Mouse (Mus musculus) cortical plate, adult 2 months (tissue): ENCODE measurements at regions not wholly inside any gene's neighbourhood (a gene's known extent, or its start where the extent isn't known, plus 50 kb on each side); places are given as distances from the start of the nearest gene placed in this dataset.

Experiments
- H3K27ac ChIP-seq: fragments of 200-500 bp; 2 replicates; pipeline ENCODE4 v1.5.1; 2012; ENCODE audit warnings: low read length, control low read depth, inconsistent platforms; ENCODE audit not compliant: insufficient read depth
- H3K4me1 ChIP-seq: fragments of 200-500 bp; 2 replicates; pipeline ENCODE4 v1.6.1; 2011; ENCODE audit warnings: low read length; ENCODE audit not compliant: control insufficient read depth, insufficient read depth
- H3K4me3 ChIP-seq: fragments of 200-500 bp; 2 replicates; pipeline ENCODE4 v1.5.1; 2011; ENCODE audit warnings: mild to moderate bottlenecking, low read length, control low read depth; ENCODE audit not compliant: insufficient read depth
- CTCF ChIP-seq: fragments of 200-500 bp; IDR thresholded peaks from 2 replicates; pipeline ENCODE4 v1.5.1; 2011; ENCODE audit warnings: mild to moderate bottlenecking, control low read depth, low read length; ENCODE audit not compliant: insufficient read depth; ENCODE audit errors: extremely low read depth
- POLR2A ChIP-seq: fragments of 200-500 bp; IDR thresholded peaks from 2 replicates; pipeline ENCODE4 v1.6.1; 2011; ENCODE audit warnings: mild to moderate bottlenecking, low read length, control low read depth; ENCODE audit not compliant: insufficient read depth; ENCODE audit errors: extremely low read depth

- no peak for TF ChIP-seq POLR2A
- TF ChIP-seq CTCF = no peak
- no peaks in the 10 kb centered on the region for H3K4me1 ChIP-seq
Observed at GRCm38 (mm10) chr14:37296531-37296930, 161.5 kb upstream of the Ghitm start.

GRCm38 (mm10) chr14:37292084-37292860 is 157.2 kb upstream of the Ghitm start:
- Histone ChIP-seq H3K4me3 (no peak overlapping the region), H3K27ac (no peak overlapping the region), H3K4me1 (no peaks in the 10 kb centered on the region)
- TF ChIP-seq CTCF (no peak), POLR2A (no peak)

More at GRCm38 (mm10) chr14:37296531-37296930, 161.5 kb upstream of the Ghitm start:
- no peak overlapping the region for H3K4me3 ChIP-seq
- no peak overlapping the region for H3K27ac ChIP-seq

GRCm38 (mm10) chr14:37284391-37284790 is 149.3 kb upstream of the Ghitm start:
- Histone ChIP-seq H3K27ac (no peak overlapping the region), H3K4me3 (no peak overlapping the region), H3K4me1 (no peaks in the 10 kb centered on the region)
- TF ChIP-seq CTCF = no peak
- TF ChIP-seq POLR2A = no peak

- no peak for TF ChIP-seq CTCF
- no peak for TF ChIP-seq POLR2A
- no peak overlapping the region for H3K27ac ChIP-seq
- no peaks in the 10 kb centered on the region for H3K4me1 ChIP-seq
- H3K4me3 ChIP-seq = no peak overlapping the region
Observed at GRCm38 (mm10) chr14:37279356-37279755, 144.3 kb upstream of the Ghitm start.

GRCm38 (mm10) chr14:37276728-37277695 is 141.9 kb upstream of the Ghitm start:
- TF ChIP-seq POLR2A = no peak
- peak; percentile 55 for TF ChIP-seq CTCF
- Histone ChIP-seq H3K4me3 (no peak overlapping the region), H3K4me1 (no peaks in the 10 kb centered on the region), H3K27ac (no peak overlapping the region)

- H3K4me3 ChIP-seq = no peak overlapping the region
- no peaks in the 10 kb centered on the region for H3K4me1 ChIP-seq
- H3K27ac ChIP-seq = no peak overlapping the region
- no peak for TF ChIP-seq CTCF
- no peak for TF ChIP-seq POLR2A
Observed at GRCm38 (mm10) chr14:37272063-37272462, 137.0 kb upstream of the Ghitm start.

- Histone ChIP-seq H3K4me3 (no peak overlapping the region), H3K27ac (no peak overlapping the region), H3K4me1 (no peaks in the 10 kb centered on the region)
- TF ChIP-seq CTCF (no peak), POLR2A (no peak)
Observed at GRCm38 (mm10) chr14:37271015-37271933, 136.2 kb upstream of the Ghitm start.

GRCm38 (mm10) chr14:37269920-37270319 is 134.8 kb upstream of the Ghitm start:
- TF ChIP-seq CTCF = no peak
- no peak for TF ChIP-seq POLR2A
- no peak overlapping the region for H3K4me3 ChIP-seq
- H3K4me1 ChIP-seq = no peaks in the 10 kb centered on the region
- no peak overlapping the region for H3K27ac ChIP-seq

- H3K4me1 ChIP-seq = no peaks in the 10 kb centered on the region
- no peak overlapping the region for H3K4me3 ChIP-seq
- peak; percentile 67 for TF ChIP-seq CTCF
- no peak for TF ChIP-seq POLR2A
- no peak overlapping the region for H3K27ac ChIP-seq
Observed at GRCm38 (mm10) chr14:37238632-37239032, 103.6 kb upstream of the Ghitm start.
